Mouse (Mus musculus) embryonic facial prominence, embryonic 12.5 days (tissue): ENCODE data around the gene Defb21. TPM values are rescaled to one million over a fixed set of nuclear protein-coding genes. Genes with fewer than 3 reads are reported as not detected.

Experiments used
- ATAC-seq: fragments of 200-750 bp; cut with Nextera tagmentation; 2 replicates; pipeline ENCODE4 v1.8.0; 2017; ENCODE audit not compliant: insufficient number of reproducible peaks, insufficient read depth, low FRiP score, low TSS enrichment
- H3K27ac ChIP-seq: fragments of 300-500 bp; sonication (generic); 2 replicates; pipeline ENCODE4 v1.5.1; 2016; ENCODE audit warnings: mild to moderate bottlenecking
- H3K27me3 ChIP-seq: fragments of 300-500 bp; sonication (generic); 2 replicates; pipeline ENCODE4 v1.6.1; 2016; ENCODE audit warnings: mild to moderate bottlenecking, moderate library complexity
- H3K36me3 ChIP-seq: fragments of 300-500 bp; sonication (generic); 2 replicates; pipeline ENCODE4 v1.6.1; 2016; ENCODE audit warnings: mild to moderate bottlenecking
- H3K4me1 ChIP-seq: fragments of 300-500 bp; sonication (generic); 2 replicates; pipeline ENCODE4 v1.6.1; 2016
- H3K4me2 ChIP-seq: fragments of 300-500 bp; sonication (generic); replicated peaks from 2 replicates; pipeline ENCODE4 v1.6.1; 2016; ENCODE audit warnings: mild to moderate bottlenecking, moderate library complexity
- H3K4me3 ChIP-seq: fragments of 300-500 bp; sonication (generic); 2 replicates; pipeline ENCODE4 v1.5.1; 2016; ENCODE audit warnings: mild to moderate bottlenecking
- H3K9ac ChIP-seq: fragments of 300-500 bp; sonication (generic); 2 replicates; pipeline ENCODE4 v1.6.1; 2016; ENCODE audit warnings: mild to moderate bottlenecking, moderate library complexity
- H3K9me3 ChIP-seq: fragments of 300-500 bp; sonication (generic); 2 replicates; pipeline ENCODE4 v1.6.1; 2016; ENCODE audit warnings: mild to moderate bottlenecking, moderate library complexity
- WGBS: fragments of 180-500 bp; shearing (Covaris S2); methylation state at CpG from one replicate; pipeline ENCODE4 v1.1.7; 2016; 5-methylcytosine and 5-hydroxymethylcytosine counted together
- polyA plus RNA-seq: library from polyadenylated mRNA; unstranded; fragments of >200 nt; fragmentation: Nextera tagmentation; extraction: Ambion mirVana; gene quantifications from 2 replicates; pipeline ENCODE4 v1.2.1, GENCODE M21; 2016

The Defb21 gene
- polyA plus RNA-seq = not detected in 2 replicates

- WGBS = 66% methylated on average over 11 of the region's 11 CpGs
- ATAC-seq = no peak
- Histone ChIP-seq H3K4me2 (no peak within 1 kb of the TSS), H3K27ac (no peak within 1 kb of the TSS), H3K9me3 (no peaks in the 10 kb centered on the region), H3K4me3 (no peak within 1 kb of the TSS), H3K27me3 (no peaks in the 10 kb centered on the region), H3K36me3 (no peaks in the 10 kb centered on the region), H3K4me1 (no peaks in the 10 kb centered on the region), H3K9ac (no peak within 1 kb of the TSS)
Observed at GRCm38 (mm10) chr2:152572114-152572794, at the start of gene Defb21. TSS of gene Defb21 (plus strand) at chr2:152572744.

GRCm38 (mm10) chr2:152539944-152540710 lies 32.4 kb upstream of the Defb21 start, which contains the start of gene Defb29:
TSS of gene Defb29 (minus strand) at chr2:152540098.
- Histone ChIP-seq H3K4me2 (no peak within 1 kb of the TSS), H3K27ac (no peak within 1 kb of the TSS)
- WGBS = 52% methylated on average over 13 of the region's 13 CpGs

DNA sequence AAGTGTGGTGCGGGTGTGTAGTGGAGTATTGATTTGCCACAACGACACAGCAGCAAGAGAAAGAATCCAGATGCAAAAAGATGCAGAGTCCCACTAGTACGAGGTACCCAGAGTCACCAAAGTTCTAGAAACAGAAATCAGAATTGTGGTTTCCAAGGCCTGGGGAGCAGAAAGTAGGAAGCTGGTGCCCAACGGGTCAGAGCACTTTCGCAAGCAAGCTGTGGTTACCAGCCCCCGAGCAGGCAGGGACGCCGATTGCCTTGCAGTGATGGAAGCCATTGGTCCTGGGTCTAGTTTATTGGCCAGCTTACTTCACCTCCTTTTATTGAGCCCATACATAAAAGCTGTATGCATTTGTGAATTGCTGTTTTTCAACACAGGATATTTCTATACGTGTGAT lies 30.6 kb upstream of the Defb21 start:
- H3K36me3 ChIP-seq = no peaks in the 10 kb centered on the region
- no peak overlapping the region for H3K9ac ChIP-seq
- no peak overlapping the region for H3K4me2 ChIP-seq
- H3K27ac ChIP-seq = no peak overlapping the region
- WGBS = 83% methylated on average over 9 of the region's 9 CpGs
- H3K4me1 ChIP-seq = no peaks in the 10 kb centered on the region
- no peak overlapping the region for H3K4me3 ChIP-seq
- ATAC-seq = no peak
- H3K27me3 ChIP-seq = no peaks in the 10 kb centered on the region
- H3K9me3 ChIP-seq = no peaks in the 10 kb centered on the region

More at GRCm38 (mm10) chr2:152539944-152540710, 32.4 kb upstream of the Defb21 start, which contains the start of gene Defb29:
- Histone ChIP-seq H3K27me3 (no peaks in the 10 kb centered on the region), H3K36me3 (no peaks in the 10 kb centered on the region), H3K4me1 (no peaks in the 10 kb centered on the region), H3K9ac (no peak within 1 kb of the TSS), H3K4me3 (no peak within 1 kb of the TSS), H3K9me3 (no peaks in the 10 kb centered on the region)
- ATAC-seq = no peak

DNA sequence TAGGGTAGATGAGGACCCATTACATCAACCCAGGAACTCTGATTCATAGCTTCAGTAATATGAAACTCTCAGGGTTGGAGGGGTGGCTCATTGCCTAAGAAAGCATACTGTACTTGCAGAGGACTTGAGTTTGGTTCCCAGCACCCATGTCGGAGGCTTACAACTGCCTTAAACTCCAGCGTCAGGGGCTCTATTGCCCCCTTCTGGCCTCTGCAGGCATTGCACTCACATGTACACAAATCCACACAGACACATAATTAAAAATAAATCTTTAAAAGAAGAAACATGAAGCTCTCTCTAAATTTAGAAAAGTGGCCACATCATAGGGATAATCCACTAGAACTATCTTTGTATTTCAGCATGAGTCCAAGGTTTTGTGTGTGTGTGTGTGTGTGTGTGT lies 29.6 kb upstream of the Defb21 start:
- Histone ChIP-seq H3K4me3 (no peak overlapping the region), H3K4me1 (no peaks in the 10 kb centered on the region), H3K36me3 (no peaks in the 10 kb centered on the region), H3K9ac (no peak overlapping the region), H3K27me3 (no peaks in the 10 kb centered on the region), H3K4me2 (no peak overlapping the region), H3K9me3 (no peaks in the 10 kb centered on the region), H3K27ac (no peak overlapping the region)
- 79% methylated on average over 2 of the region's 2 CpGs for WGBS
- no peak for ATAC-seq

GRCm38 (mm10) chr2:152543478-152543877 lies 29.1 kb upstream of the Defb21 start:
- H3K4me2 ChIP-seq = no peak overlapping the region
- 68% methylated on average over 4 of the region's 4 CpGs for WGBS

DNA sequence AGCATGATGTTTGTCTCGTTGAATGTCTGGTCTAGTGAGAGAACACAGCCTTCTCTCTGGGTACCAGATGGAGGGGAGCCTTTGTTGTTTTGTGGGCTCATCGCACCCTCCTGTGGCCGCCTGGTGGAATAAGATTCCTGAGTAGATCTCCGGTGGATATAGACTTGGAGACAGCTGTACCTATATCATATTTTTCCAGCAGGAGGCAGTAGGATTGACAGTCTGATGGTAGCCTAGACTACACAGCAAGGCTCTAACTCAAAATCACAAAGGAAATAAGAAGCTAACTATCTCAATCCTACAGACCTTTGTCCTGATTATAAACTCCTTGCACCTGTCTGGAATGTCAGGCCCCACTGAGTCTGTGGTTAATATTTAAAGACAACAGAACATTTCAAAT lies 27.9 kb upstream of the Defb21 start:
- Histone ChIP-seq H3K4me1 (no peaks in the 10 kb centered on the region), H3K9me3 (no peaks in the 10 kb centered on the region), H3K4me3 (no peak overlapping the region), H3K27ac (no peak overlapping the region), H3K9ac (no peak overlapping the region), H3K27me3 (no peaks in the 10 kb centered on the region), H3K4me2 (no peak overlapping the region), H3K36me3 (no peaks in the 10 kb centered on the region)
- 24% methylated on average over 4 of the region's 4 CpGs for WGBS
- no peak for ATAC-seq

More at GRCm38 (mm10) chr2:152543478-152543877, 29.1 kb upstream of the Defb21 start:
- Histone ChIP-seq H3K9ac (no peak overlapping the region), H3K4me3 (no peak overlapping the region), H3K4me1 (no peaks in the 10 kb centered on the region), H3K36me3 (no peaks in the 10 kb centered on the region), H3K9me3 (no peaks in the 10 kb centered on the region), H3K27me3 (no peaks in the 10 kb centered on the region), H3K27ac (no peak overlapping the region)
- no peak for ATAC-seq

GRCm38 (mm10) chr2:152548124-152548523 lies 24.4 kb upstream of the Defb21 start:
- Histone ChIP-seq H3K9ac (no peak overlapping the region), H3K4me2 (no peak overlapping the region), H3K27ac (no peak overlapping the region), H3K4me1 (no peaks in the 10 kb centered on the region), H3K27me3 (no peaks in the 10 kb centered on the region), H3K4me3 (no peak overlapping the region), H3K9me3 (no peaks in the 10 kb centered on the region), H3K36me3 (no peaks in the 10 kb centered on the region)
- ATAC-seq = no peak
- 75% methylated on average over 5 of the region's 5 CpGs for WGBS

- H3K4me2 ChIP-seq = peak overlapping the region; percentile 27; the same call in 1 of the 2 replicates
- WGBS = 12% methylated on average over 16 of the region's 16 CpGs
- no peak overlapping the region for H3K27ac ChIP-seq
- H3K27me3 ChIP-seq = no peaks in the 10 kb centered on the region
- no peak overlapping the region for H3K4me3 ChIP-seq
- no peak overlapping the region for H3K9ac ChIP-seq
- ATAC-seq = no peak
- no peaks in the 10 kb centered on the region for H3K36me3 ChIP-seq
- H3K4me1 ChIP-seq = no peaks in the 10 kb centered on the region
- H3K9me3 ChIP-seq = no peaks in the 10 kb centered on the region
Observed at GRCm38 (mm10) chr2:152553774-152554423, 18.6 kb upstream of the Defb21 start.

DNA sequence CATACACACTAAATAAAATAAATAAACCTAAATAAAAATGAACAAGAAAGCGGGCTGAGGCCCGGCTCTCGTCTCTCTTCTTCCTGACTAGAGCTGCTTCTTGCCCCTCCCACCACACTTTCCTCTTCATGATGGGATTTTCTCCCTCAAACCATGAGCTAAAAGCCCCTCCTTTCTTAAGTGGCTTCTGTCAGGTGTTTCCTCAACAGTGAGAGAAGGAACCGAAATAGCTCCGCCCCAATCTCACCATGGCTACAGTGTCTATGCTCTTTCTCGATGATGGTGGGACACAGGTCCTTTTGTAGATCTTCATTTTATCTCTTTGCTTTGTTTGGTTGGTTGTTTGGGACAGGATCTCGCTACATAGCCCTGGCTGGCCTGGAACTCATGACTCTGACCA lies 15.9 kb upstream of the Defb21 start:
- Histone ChIP-seq H3K9me3 (no peaks in the 10 kb centered on the region), H3K27ac (no peak overlapping the region), H3K9ac (no peak overlapping the region), H3K27me3 (no peaks in the 10 kb centered on the region), H3K4me1 (no peaks in the 10 kb centered on the region), H3K36me3 (no peaks in the 10 kb centered on the region), H3K4me2 (no peak overlapping the region), H3K4me3 (no peak overlapping the region)
- 86% methylated on average over 7 of the region's 7 CpGs for WGBS
- no peak for ATAC-seq

GRCm38 (mm10) chr2:152569038-152569437 lies 3.5 kb upstream of the Defb21 start, which contains the start of gene Gm17416:
TSS of gene Gm17416 (plus strand) at chr2:152569338.
- no peak within 1 kb of the TSS for H3K4me3 ChIP-seq
- 90% methylated on average over 5 of the region's 5 CpGs for WGBS
- H3K9me3 ChIP-seq = no peaks in the 10 kb centered on the region
- ATAC-seq = no peak
- no peaks in the 10 kb centered on the region for H3K36me3 ChIP-seq
- H3K4me2 ChIP-seq = no peak within 1 kb of the TSS
- H3K27me3 ChIP-seq = no peaks in the 10 kb centered on the region
- H3K4me1 ChIP-seq = no peaks in the 10 kb centered on the region
- H3K9ac ChIP-seq = no peak within 1 kb of the TSS
- no peak within 1 kb of the TSS for H3K27ac ChIP-seq

DNA sequence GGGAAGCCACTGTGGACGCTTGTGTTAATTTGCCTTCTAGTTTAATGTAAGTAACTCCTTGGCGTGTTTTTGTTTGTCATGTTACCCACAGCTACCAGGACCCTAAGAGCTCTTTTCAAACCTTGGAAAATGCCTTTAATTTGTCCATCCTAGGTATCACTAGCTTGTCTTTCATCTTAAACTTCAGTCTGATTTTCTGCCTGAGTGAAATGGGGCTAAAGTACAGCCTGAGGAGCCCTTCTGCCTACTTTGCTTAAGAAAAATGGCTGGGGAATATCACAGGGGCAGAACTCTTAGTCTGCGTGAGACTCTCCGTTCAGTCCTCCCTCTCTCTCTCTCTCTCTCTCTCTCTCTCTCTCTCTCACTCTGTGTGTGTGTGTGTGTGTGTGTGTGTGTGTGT lies 2.7 kb upstream of the Defb21 start:
- Histone ChIP-seq H3K9ac (no peak overlapping the region), H3K27me3 (no peaks in the 10 kb centered on the region), H3K4me1 (no peaks in the 10 kb centered on the region), H3K4me3 (no peak overlapping the region), H3K4me2 (no peak overlapping the region), H3K27ac (no peak overlapping the region), H3K9me3 (no peaks in the 10 kb centered on the region), H3K36me3 (no peaks in the 10 kb centered on the region)
- WGBS = 81% methylated on average over 4 of the region's 4 CpGs
- ATAC-seq = no peak
